Mouse (Mus musculus): Measurements from ENCODE around the gene Olfr1028.

DNA sequence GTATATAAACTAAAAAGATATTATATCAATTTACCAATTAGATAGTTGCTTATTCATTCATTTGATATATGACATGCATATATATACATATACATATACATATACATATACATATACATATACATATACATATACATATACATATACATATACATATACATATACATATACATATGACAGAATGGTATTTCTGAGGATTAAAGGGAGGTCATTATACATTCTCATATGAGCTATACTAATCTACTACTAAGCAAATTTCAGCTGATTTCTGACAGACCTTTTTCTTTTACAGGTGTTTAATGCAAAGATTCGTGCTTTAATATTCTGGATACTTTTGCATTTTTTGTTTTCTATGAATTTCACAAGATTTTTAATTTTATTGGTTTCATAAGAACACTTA is at the start of gene Olfr1028:
- TF ChIP-seq CTCF (IDR thresholded peaks at IDR 0.05; ENCODE audit: borderline replicate concordance, insufficient read depth, low read length) (no peak), POLR2A (IDR thresholded peaks at IDR 0.05; ENCODE audit: low read depth, low read length) (no peak)
